Mouse (Mus musculus): Measurements from ENCODE around the gene Klk7. TPM values are rescaled to one million over a fixed set of nuclear protein-coding genes. Genes with fewer than 3 reads are reported as not detected.

The Klk7 gene
- polyA plus RNA-seq, 1 experiment, result not detected

Other genes with a start within 250 kb of the Klk7 start
- 9.3 and 9.5 TPM in 2 replicates for gene Zfp658, start 249.0 kb upstream of the Klk7 start, polyA plus RNA-seq (2012; rRNA removed)
- 8.3 and 9.3 TPM in 2 replicates for gene Zfp719, start 231.7 kb upstream of the Klk7 start, polyA plus RNA-seq (2012; rRNA removed)
- gene Zfp819, start 204.1 kb upstream of the Klk7 start, polyA plus RNA-seq (2012; rRNA removed), result 0.11 and 0.16 TPM in 2 replicates
- not detected in 2 replicates for gene Ceacam18, start 176.6 kb upstream of the Klk7 start, polyA plus RNA-seq (2012; rRNA removed)
- 0.84 and 1.2 TPM in 2 replicates for gene Siglece, start 151.1 kb upstream of the Klk7 start, polyA plus RNA-seq (2012; rRNA removed)
- gene Ctu1, start 139.3 kb upstream of the Klk7 start, polyA plus RNA-seq (2012; rRNA removed), result 9.2 and 9.4 TPM in 2 replicates
- gene Klk14, start 120.9 kb upstream of the Klk7 start, polyA plus RNA-seq (2012; rRNA removed), result 0.08 TPM in 1 of 2 replicates, not detected in the other
- gene Klk13, start 98.7 kb upstream of the Klk7 start, polyA plus RNA-seq (2012; rRNA removed), result 0.36 TPM in 1 of 2 replicates, not detected in the other
- gene Klk12, start 42.4 kb upstream of the Klk7 start, polyA plus RNA-seq (2012; rRNA removed), result not detected in 2 replicates
- gene Klk11, start 36.7 kb upstream of the Klk7 start, polyA plus RNA-seq (2012; rRNA removed), result 0.08 TPM in 1 of 2 replicates, not detected in the other
- gene Klk10, start 30.3 kb upstream of the Klk7 start, polyA plus RNA-seq (2012; rRNA removed), result 0.17 and 0.18 TPM in 2 replicates
- gene Klk9, start 19.4 kb upstream of the Klk7 start, polyA plus RNA-seq (2012; rRNA removed), result not detected in 2 replicates
- 3.8 TPM in 2 replicates for gene Klk8, start 13.7 kb upstream of the Klk7 start, polyA plus RNA-seq (2012; rRNA removed)
- gene Klk6, start 13.2 kb downstream of the Klk7 start, polyA plus RNA-seq (2012; rRNA removed), result 6.4 and 7.7 TPM in 2 replicates
- gene Klk5, start 30.7 kb downstream of the Klk7 start, polyA plus RNA-seq (2012; rRNA removed), result not detected in 2 replicates
- not detected in 2 replicates for gene Klk4, start 69.9 kb downstream of the Klk7 start, polyA plus RNA-seq (2012; rRNA removed)
- gene Klk15, start 122.4 kb downstream of the Klk7 start, polyA plus RNA-seq (2012; rRNA removed), result not detected in 2 replicates
- gene Klk1b8, start 139.4 kb downstream of the Klk7 start, polyA plus RNA-seq (2012; rRNA removed), result not detected in 2 replicates
- gene Klk1b1, start 155.5 kb downstream of the Klk7 start, polyA plus RNA-seq (2012; rRNA removed), result not detected in 2 replicates
- not detected in 2 replicates for gene Klk1b9, start 164.8 kb downstream of the Klk7 start, polyA plus RNA-seq (2012; rRNA removed)
- gene Klk1b11, start 184.6 kb downstream of the Klk7 start, polyA plus RNA-seq (2012; rRNA removed), result not detected in 2 replicates
- gene Klk1b26, start 200.9 kb downstream of the Klk7 start, polyA plus RNA-seq (2012; rRNA removed), result not detected in 2 replicates
- 0.18 TPM in 1 of 2 replicates, not detected in the other for gene Klk1b27, start 241.0 kb downstream of the Klk7 start, polyA plus RNA-seq (2012; rRNA removed)

Data from frontal cortex, adult 2 months (tissue).